Comparison of ENCODE assay signal across 17 mouse cellular contexts in genomic region chr13:108273456-108273855, GRCm38 (mm10). TPM values are rescaled to one million over a fixed set of nuclear protein-coding genes. Genes with fewer than 3 reads are reported as not detected.
A peak's percentile ranks its signal among the peaks of the same experiment; 100 is the strongest.
DNase-seq lines count a peak whose midpoint lies in the region; ATAC-seq lines count a peak whose summit lies in the region.
"Had no signal": no experiment of that assay in that cellular context is flagged by ENCODE, and none has a peak within 500 bp of the region (broad histone marks: within the 10 kb centered on the region; RNA-seq: fewer than 3 reads in every experiment).

No protein-coding gene starts in this region.

- WGBS in heart, embryonic 14.5 days: 46% methylated on average over 5 of the region's 5 CpGs
- WGBS in lung, embryonic 15.5 days: 35% methylated on average over 5 of the region's 5 CpGs

- no peak overlapping the region for H3K9ac ChIP-seq in heart, embryonic 14.5 days (ENCODE audit: low read length)
- H3K9ac ChIP-seq in lung, embryonic 15.5 days: no peak overlapping the region
- H3K9ac ChIP-seq: embryonic facial prominence, embryonic 15.5 days had no signal

- no peaks in the 10 kb centered on the region for H3K36me3 ChIP-seq in heart, embryonic 14.5 days (ENCODE audit: control insufficient read depth, insufficient read depth, low read length)
- no peaks in the 10 kb centered on the region for H3K36me3 ChIP-seq in lung, embryonic 15.5 days
- H3K36me3 ChIP-seq: embryonic facial prominence, embryonic 15.5 days had no signal

- no peak overlapping the region for H3K27ac ChIP-seq in heart, embryonic 14.5 days (replicated peaks in 1 of 2; ENCODE audit: control insufficient read depth in 1 of 2, insufficient read depth in 1 of 2, low read depth in 2 of 2, low read length in 2 of 2)
- H3K27ac ChIP-seq in lung, embryonic 15.5 days: no peak overlapping the region
- H3K27ac ChIP-seq: embryonic facial prominence, embryonic 15.5 days; heart, adult 2 months; stomach, postnatal 0 days had no signal

- intact Hi-C loops in heart, postnatal 25 days (cut with DNase I): no loop called here

- no peak for DNase-seq in heart, postnatal 25 days (ENCODE audit: low spot score)
- no peak for DNase-seq in lung, postnatal 4 days
- DNase-seq in forelimb bud, embryonic 11.5 days (ENCODE audit: low read depth, low spot score): peak; percentile 35
- DNase-seq in naive thymus-derived CD4-positive, alpha-beta T cell, adult 2 months (ENCODE audit: low read depth): peak; percentile 75
- DNase-seq in right cerebral cortex, adult 18-20 months: no peak
- no peak for DNase-seq in adrenal gland, adult (ENCODE audit: inconsistent age in 2 of 2, low spot score in 1 of 2)
- DNase-seq: adrenal gland, adult 2 months; cerebellum, postnatal 10 days; heart, adult 2 months; heart, postnatal 36 days; liver had no signal

- H3K4me3 ChIP-seq in heart, embryonic 14.5 days (ENCODE audit: control insufficient read depth in 1 of 2, insufficient read depth in 1 of 2, low read depth in 1 of 2, low read length in 2 of 2): no peak overlapping the region
- no peak overlapping the region for H3K4me3 ChIP-seq in lung, embryonic 15.5 days
- H3K4me3 ChIP-seq: embryonic facial prominence, embryonic 15.5 days; heart, adult 2 months had no signal

- no peaks in the 10 kb centered on the region for H3K9me3 ChIP-seq in heart, embryonic 14.5 days (ENCODE audit: control insufficient read depth, low read length)
- H3K9me3 ChIP-seq in lung, embryonic 15.5 days: no peaks in the 10 kb centered on the region
- H3K9me3 ChIP-seq: embryonic facial prominence, embryonic 15.5 days had no signal

- 0 out of 2 replicates have a peak overlapping the region, but pooled peaks have one; percentile 12 for H3K4me2 ChIP-seq in heart, embryonic 14.5 days (ENCODE audit: low read length)
- peak overlapping the region; percentile 30 for H3K4me2 ChIP-seq in lung, embryonic 15.5 days
- H3K4me2 ChIP-seq: embryonic facial prominence, embryonic 15.5 days had no signal

- H3K4me1 ChIP-seq in heart, embryonic 14.5 days (ENCODE audit: control insufficient read depth in 2 of 2, insufficient read depth in 2 of 2, low read length in 2 of 2): peaks cover 0 to 7% of the 10 kb centered on the region in 2 experiments; a peak in 1 of 4 replicates
- peaks cover 27% of the 10 kb centered on the region for H3K4me1 ChIP-seq in lung, embryonic 15.5 days
- H3K4me1 ChIP-seq: embryonic facial prominence, embryonic 15.5 days had no signal

- H3K27me3 ChIP-seq in heart, embryonic 14.5 days (ENCODE audit: control insufficient read depth, insufficient read depth, low read length): peaks cover 7% of the 10 kb centered on the region
- H3K27me3 ChIP-seq in lung, embryonic 15.5 days: no peaks in the 10 kb centered on the region
- H3K27me3 ChIP-seq: embryonic facial prominence, embryonic 15.5 days; Patski had no signal

- ATAC-seq in heart, embryonic 14.5 days (ENCODE audit: insufficient number of reproducible peaks, insufficient read depth, low FRiP score, low read depth): no peak
- peak; percentile 46 for ATAC-seq in lung, embryonic 15.5 days (ENCODE audit: borderline replicate concordance, extremely low read depth, low FRiP score, low TSS enrichment)
- ATAC-seq: intestine, embryonic 16.5 days; Patski had no signal

RNA-seq across cellular contexts. Expression of gene Depdc1b, which starts 42.7 kb away (rescaled TPM):
- polyA plus RNA-seq in heart, embryonic 14.5 days (2014; fragmentation: Nextera tagmentation; extraction: Ambion mirVana): 3.1 and 4.6 TPM in 2 replicates
- total RNA-seq in heart, postnatal 25 days (2021): under 1 TPM; 0.31 to 0.64 TPM
- 13.4 and 15.2 TPM in 2 replicates for polyA plus RNA-seq in lung, embryonic 15.5 days (2015; fragmentation: Nextera tagmentation; extraction: Ambion mirVana)

RNA-seq across cellular contexts. Expression of gene Elovl7, which starts 59.3 kb away (rescaled TPM):
- 2.3 and 2.9 TPM in 2 replicates for polyA plus RNA-seq in heart, embryonic 14.5 days (2014; fragmentation: Nextera tagmentation; extraction: Ambion mirVana)
- under 1 TPM; 0.34 to 0.47 TPM for total RNA-seq in heart, postnatal 25 days (2021)
- polyA plus RNA-seq in lung, embryonic 15.5 days (2015; fragmentation: Nextera tagmentation; extraction: Ambion mirVana): 10.2 and 11.5 TPM in 2 replicates

Comparison
In these comparisons a context has a peak if more than half of its experiments do, and no peak if none do; other contexts are left out.
1. DNase-seq: peak in forelimb bud, embryonic 11.5 days (single experiment) and naive thymus-derived CD4-positive, alpha-beta T cell, adult 2 months (single experiment); none in heart, postnatal 25 days (single experiment), lung, postnatal 4 days (0 of 2), right cerebral cortex, adult 18-20 months (single experiment) and adrenal gland, adult (0 of 2).